Mouse (Mus musculus): Measurements from ENCODE around the gene Trp53rka. TPM values are rescaled to one million over a fixed set of nuclear protein-coding genes. Genes with fewer than 3 reads are reported as not detected.
"Not testable (repeated sequence)": the region's sequence is repeated elsewhere in the genome, so short reads cannot be mapped to it uniquely, and the experiment has no call there.

Gene Trp53rka
- polyA plus RNA-seq (2015; fragmentation: Nextera tagmentation; extraction: Ambion mirVana): 44.2 and 47.8 TPM in 2 replicates

DNA sequence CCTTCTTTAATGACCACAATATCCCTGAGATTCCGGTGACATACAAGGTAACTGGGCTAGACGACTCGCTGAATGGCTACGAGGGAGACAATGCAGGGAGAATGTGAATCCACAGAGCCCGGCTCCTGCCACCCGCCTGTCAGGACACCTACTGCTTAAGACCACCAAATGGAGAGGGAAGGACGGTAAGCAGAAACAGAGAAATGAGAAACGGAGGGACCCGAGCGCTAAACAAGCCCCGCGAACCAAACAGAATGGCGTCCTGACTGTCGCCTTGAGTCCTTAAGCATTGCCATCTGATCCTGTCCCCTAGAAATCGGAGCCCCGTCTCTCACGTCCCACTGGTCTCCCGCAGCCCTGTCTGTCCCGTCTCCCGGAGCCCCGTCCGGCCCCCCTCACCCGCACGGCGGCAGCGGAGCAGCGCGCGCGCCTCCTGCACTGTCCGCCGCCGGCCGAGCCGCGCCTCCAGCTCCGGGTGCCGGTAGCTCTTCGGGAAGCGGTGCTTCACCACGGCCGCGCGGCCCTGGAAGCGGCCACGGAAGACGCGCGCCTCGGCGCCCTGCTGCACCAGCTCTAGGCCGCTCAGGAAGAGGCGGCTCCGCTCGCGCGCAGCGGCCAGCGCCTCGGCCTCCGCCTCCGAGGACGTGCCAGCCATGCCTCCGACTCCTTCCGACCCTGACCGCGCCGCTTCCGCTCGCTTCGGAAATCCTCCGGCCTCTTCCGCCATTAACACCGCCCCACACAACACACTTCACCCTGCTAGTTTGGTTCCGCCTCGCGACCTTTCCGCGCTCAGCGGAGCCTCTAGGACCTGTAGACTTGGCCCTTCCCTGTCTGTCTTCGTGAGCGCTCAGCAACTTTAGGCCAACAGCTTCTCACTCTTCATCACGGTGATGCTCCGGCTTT is at the start of gene Trp53rka:
Gene Trp53rka (minus strand): TSS at position 677 of the 906 bp plus-strand sequence.
- Histone ChIP-seq H3K27me3 (no peaks in the 10 kb centered on the region), H3K4me3 (replicated peaks) (peak within 1 kb of the TSS; percentile 80), H3K4me1 (replicated peaks) (peaks cover 30% of the 10 kb centered on the region), H3K27ac (peak within 1 kb of the TSS; percentile 89), H3K9ac (replicated peaks) (peak within 1 kb of the TSS; percentile 89), H3K4me2 (replicated peaks) (peak within 1 kb of the TSS; percentile 74), H3K36me3 (peaks cover 30% of the 10 kb centered on the region), H3K9me3 (0 out of 2 replicates have a peak, but pooled peaks cover 4% of the 10 kb centered on the region)
- under 1% methylated on average over 77 of the region's 84 CpGs for WGBS
- peak; percentile 90 for ATAC-seq

DNA sequence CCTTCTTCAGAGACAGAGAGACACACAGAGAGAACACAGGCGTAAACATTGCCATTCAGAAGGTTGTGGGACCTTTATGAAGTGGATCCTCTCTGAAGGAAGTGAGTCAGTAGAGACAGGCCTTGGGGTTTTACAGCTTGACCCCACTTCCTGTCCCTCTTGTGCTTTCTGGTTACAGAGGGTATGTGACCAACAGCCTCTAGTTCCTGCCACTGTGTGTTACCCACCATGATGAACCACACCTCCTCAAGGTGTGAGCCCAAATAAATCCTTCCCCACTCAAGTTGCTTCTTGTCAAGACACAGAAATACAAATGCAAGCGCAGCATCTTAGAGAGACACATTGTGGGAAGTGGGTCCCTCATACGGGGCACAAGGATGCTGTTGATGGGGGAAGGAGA is 47.9 kb upstream of the Trp53rka start:
- no peak overlapping the region for H3K4me2 ChIP-seq (replicated peaks)
- ATAC-seq: no peak
- H3K9me3 ChIP-seq: no peaks in the 10 kb centered on the region
- H3K27me3 ChIP-seq: no peaks in the 10 kb centered on the region
- no peaks in the 10 kb centered on the region for H3K36me3 ChIP-seq
- no peak overlapping the region for H3K4me3 ChIP-seq (replicated peaks)
- 83% methylated on average over 3 of the region's 3 CpGs for WGBS
- H3K4me1 ChIP-seq (replicated peaks): peaks cover 22% of the 10 kb centered on the region
- no peak overlapping the region for H3K27ac ChIP-seq
- H3K9ac ChIP-seq (replicated peaks): no peak overlapping the region

- no peak overlapping the region for H3K27ac ChIP-seq
- no peak overlapping the region for H3K4me3 ChIP-seq (replicated peaks)
- WGBS: 50% methylated on average over 6 of the region's 6 CpGs
- H3K4me2 ChIP-seq (replicated peaks): no peak overlapping the region
- H3K36me3 ChIP-seq: no peaks in the 10 kb centered on the region
- H3K9ac ChIP-seq (replicated peaks): no peak overlapping the region
- no peaks in the 10 kb centered on the region for H3K4me1 ChIP-seq (replicated peaks)
- H3K27me3 ChIP-seq: no peaks in the 10 kb centered on the region
- ATAC-seq: no peak
- H3K9me3 ChIP-seq: no peaks in the 10 kb centered on the region
Observed at GRCm38 (mm10) chr2:165533789-165534188, 40.7 kb upstream of the Trp53rka start.

DNA sequence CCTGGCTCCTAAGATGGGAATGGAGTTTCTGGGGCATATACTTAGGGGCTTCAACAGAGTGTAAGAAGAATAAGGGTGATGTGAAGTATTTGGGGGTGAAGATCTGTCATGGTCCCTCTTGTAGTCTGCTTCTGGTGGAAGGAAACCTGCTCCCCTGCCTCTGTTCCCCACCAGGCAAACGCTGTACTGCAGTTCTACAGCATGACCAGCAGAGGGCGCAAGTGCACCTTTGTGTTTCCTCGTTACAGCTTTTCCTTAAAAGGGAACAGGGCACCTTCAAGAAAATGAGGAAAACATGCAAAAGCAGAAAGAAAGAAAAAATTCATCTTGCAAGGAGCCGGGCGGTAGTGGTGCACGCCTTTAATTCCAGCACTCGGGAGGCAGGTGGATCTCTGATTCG is 36.0 kb upstream of the Trp53rka start:
- Histone ChIP-seq H3K4me2 (replicated peaks) (no peak overlapping the region), H3K9me3 (no peaks in the 10 kb centered on the region), H3K4me1 (replicated peaks) (peaks cover 9% of the 10 kb centered on the region), H3K36me3 (no peaks in the 10 kb centered on the region), H3K27me3 (no peaks in the 10 kb centered on the region), H3K9ac (replicated peaks) (no peak overlapping the region), H3K27ac (no peak overlapping the region), H3K4me3 (replicated peaks) (no peak overlapping the region)
- no peak for ATAC-seq
- WGBS: 26% methylated on average over 8 of the region's 8 CpGs

DNA sequence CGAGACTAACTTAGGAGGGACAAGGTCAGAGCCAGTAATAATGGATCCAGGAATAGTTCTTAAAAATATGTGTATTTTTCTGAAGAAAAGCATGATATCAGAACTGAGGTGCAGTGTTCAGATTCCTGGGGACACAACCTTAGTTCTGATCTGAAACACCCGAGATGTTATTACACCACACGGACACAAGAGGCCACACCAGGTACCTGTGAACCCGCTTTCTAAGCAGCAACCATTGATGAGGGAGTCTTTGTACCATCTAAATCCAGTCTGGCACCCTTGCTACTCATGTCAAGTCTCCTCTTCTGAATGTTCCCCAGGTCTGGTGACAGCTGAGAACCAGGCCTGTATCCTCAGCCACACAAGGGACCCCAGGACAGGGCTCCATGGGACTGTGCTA is 32.5 kb upstream of the Trp53rka start:
- ATAC-seq: no peak
- H3K9ac ChIP-seq (replicated peaks): no peak overlapping the region
- H3K9me3 ChIP-seq: no peaks in the 10 kb centered on the region
- no peak overlapping the region for H3K4me2 ChIP-seq (replicated peaks)
- H3K27ac ChIP-seq: no peak overlapping the region
- no peaks in the 10 kb centered on the region for H3K27me3 ChIP-seq
- peaks cover 9% of the 10 kb centered on the region for H3K4me1 ChIP-seq (replicated peaks)
- WGBS: 60% methylated on average over 4 of the region's 4 CpGs
- H3K4me3 ChIP-seq (replicated peaks): no peak overlapping the region
- no peaks in the 10 kb centered on the region for H3K36me3 ChIP-seq

GRCm38 (mm10) chr2:165515178-165515728 is 22.1 kb upstream of the Trp53rka start:
- Histone ChIP-seq H3K9me3 (no peaks in the 10 kb centered on the region), H3K4me3 (replicated peaks) (no peak overlapping the region), H3K27ac (no peak overlapping the region), H3K9ac (replicated peaks) (no peak overlapping the region), H3K4me2 (replicated peaks) (no peak overlapping the region), H3K36me3 (no peaks in the 10 kb centered on the region), H3K4me1 (replicated peaks) (peaks cover 14% of the 10 kb centered on the region), H3K27me3 (no peaks in the 10 kb centered on the region)
- 92% methylated on average over 20 of the region's 20 CpGs for WGBS
- no peak for ATAC-seq

GRCm38 (mm10) chr2:165512870-165513600 is 19.9 kb upstream of the Trp53rka start:
- Histone ChIP-seq H3K4me2 (replicated peaks) (no peak overlapping the region), H3K27me3 (no peaks in the 10 kb centered on the region), H3K4me3 (replicated peaks) (no peak overlapping the region), H3K9me3 (no peaks in the 10 kb centered on the region), H3K4me1 (replicated peaks) (peaks cover 14% of the 10 kb centered on the region), H3K9ac (replicated peaks) (no peak overlapping the region), H3K36me3 (no peaks in the 10 kb centered on the region), H3K27ac (no peak overlapping the region)
- peak; percentile 34; the same call in 1 of the 2 replicates for ATAC-seq
- WGBS: 36% methylated on average over 11 of the region's 11 CpGs

DNA sequence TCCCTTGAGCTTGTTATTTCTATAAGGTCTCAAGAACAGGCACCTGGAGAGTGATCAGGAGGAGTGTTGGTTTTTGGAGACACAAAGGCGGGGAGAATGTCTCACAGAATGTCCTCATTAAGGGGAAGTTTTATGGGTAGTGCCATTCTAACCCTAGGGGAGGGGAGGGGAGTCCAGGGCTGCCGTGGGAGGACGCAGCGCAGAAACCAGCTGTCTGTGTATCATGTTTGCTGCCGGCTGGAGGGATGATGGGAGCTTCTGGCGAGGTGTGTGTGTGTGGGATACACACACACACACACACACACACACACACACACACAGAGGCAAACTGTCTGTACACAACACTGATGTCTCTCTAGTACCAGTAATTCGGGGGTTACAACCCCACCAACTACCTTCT is 19.3 kb upstream of the Trp53rka start:
- no peak overlapping the region for H3K9ac ChIP-seq (replicated peaks)
- ATAC-seq: no peak
- peaks cover 14% of the 10 kb centered on the region for H3K4me1 ChIP-seq (replicated peaks)
- H3K27ac ChIP-seq: no peak overlapping the region
- no peaks in the 10 kb centered on the region for H3K9me3 ChIP-seq
- H3K36me3 ChIP-seq: no peaks in the 10 kb centered on the region
- no peak overlapping the region for H3K4me2 ChIP-seq (replicated peaks)
- H3K27me3 ChIP-seq: no peaks in the 10 kb centered on the region
- WGBS: 69% methylated on average over 7 of the region's 7 CpGs
- H3K4me3 ChIP-seq (replicated peaks): no peak overlapping the region

GRCm38 (mm10) chr2:165511530-165511929 is 18.4 kb upstream of the Trp53rka start:
- H3K27ac ChIP-seq, ATAC-seq: not testable (repeated sequence)
- WGBS: 85% methylated on average over 4 of the region's 4 CpGs

GRCm38 (mm10) chr2:165510914-165511458 is 17.9 kb upstream of the Trp53rka start:
- not testable (repeated sequence) for H3K4me3 ChIP-seq (replicated peaks); H3K4me2 ChIP-seq (replicated peaks); H3K36me3 ChIP-seq; H3K9ac ChIP-seq (replicated peaks); ATAC-seq; H3K27ac ChIP-seq; H3K9me3 ChIP-seq; H3K27me3 ChIP-seq
- WGBS: 72% methylated on average over 2 of the region's 2 CpGs
- peaks cover 14% of the 10 kb centered on the region for H3K4me1 ChIP-seq (replicated peaks)

More at GRCm38 (mm10) chr2:165511530-165511929, 18.4 kb upstream of the Trp53rka start:
- not testable (repeated sequence) for H3K9me3 ChIP-seq; H3K27me3 ChIP-seq; H3K36me3 ChIP-seq; H3K4me3 ChIP-seq (replicated peaks); H3K4me2 ChIP-seq (replicated peaks); H3K9ac ChIP-seq (replicated peaks)
- peaks cover 14% of the 10 kb centered on the region for H3K4me1 ChIP-seq (replicated peaks)

- 50% methylated on average over 5 of the region's 5 CpGs for WGBS
- no peak overlapping the region for H3K9ac ChIP-seq (replicated peaks)
- peaks cover 14% of the 10 kb centered on the region for H3K4me1 ChIP-seq (replicated peaks)
- H3K4me3 ChIP-seq (replicated peaks): no peak overlapping the region
- H3K27ac ChIP-seq: no peak overlapping the region
- H3K9me3 ChIP-seq: no peaks in the 10 kb centered on the region
- no peak for ATAC-seq
- no peak overlapping the region for H3K4me2 ChIP-seq (replicated peaks)
- no peaks in the 10 kb centered on the region for H3K27me3 ChIP-seq
- no peaks in the 10 kb centered on the region for H3K36me3 ChIP-seq
Observed at GRCm38 (mm10) chr2:165510466-165510865, 17.3 kb upstream of the Trp53rka start.

GRCm38 (mm10) chr2:165509686-165510085 is 16.6 kb upstream of the Trp53rka start:
- Histone ChIP-seq H3K4me2 (replicated peaks) (no peak overlapping the region), H3K27ac (no peak overlapping the region), H3K36me3 (no peaks in the 10 kb centered on the region), H3K27me3 (no peaks in the 10 kb centered on the region), H3K9ac (replicated peaks) (no peak overlapping the region), H3K4me1 (replicated peaks) (peaks cover 14% of the 10 kb centered on the region), H3K9me3 (no peaks in the 10 kb centered on the region), H3K4me3 (replicated peaks) (no peak overlapping the region)
- 83% methylated on average over 9 of the region's 9 CpGs for WGBS
- no peak for ATAC-seq
